In the genomic region with DNA sequence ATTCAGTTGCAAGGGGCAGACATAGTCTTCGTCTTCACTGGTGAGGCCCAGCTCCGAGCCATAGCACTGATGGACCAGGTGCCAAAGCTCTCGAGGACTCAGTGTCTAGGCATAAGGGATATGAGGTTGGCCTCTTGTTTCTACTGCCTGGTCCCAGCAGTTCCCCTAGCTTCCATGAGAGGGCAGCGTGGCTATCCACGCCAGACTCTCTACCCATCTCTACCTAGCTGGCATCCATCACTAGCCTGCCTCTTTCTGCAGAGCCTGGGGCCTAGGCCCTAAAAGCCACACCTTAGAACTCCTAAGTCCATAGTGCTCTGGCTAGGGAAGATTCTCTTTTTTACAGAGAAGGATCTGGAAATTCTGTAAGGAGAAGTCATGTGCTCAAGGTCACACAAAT, we compare ENCODE assay signal across 9 mouse cellular contexts. TPM values are rescaled to one million over a fixed set of nuclear protein-coding genes. Genes with fewer than 3 reads are reported as not detected.
A peak's percentile ranks its signal among the peaks of the same experiment; 100 is the strongest.
DNase-seq lines count a peak whose midpoint lies in the region; ATAC-seq and TF ChIP-seq lines count a peak whose summit lies in the region.
"Had no signal": no experiment of that assay in that cellular context is flagged by ENCODE, and none has a peak within 500 bp of the region (broad histone marks: within the 10 kb centered on the region; RNA-seq: fewer than 3 reads in every experiment).

No protein-coding gene starts in this region.

- WGBS in embryonic facial prominence, embryonic 11.5 days = 67% methylated on average over 5 of the region's 5 CpGs
- 74% methylated on average over 5 of the region's 5 CpGs for WGBS in hindbrain, embryonic 15.5 days
- WGBS in liver, adult 2 months = 50% methylated on average over 5 of the region's 5 CpGs

- H3K9ac ChIP-seq in embryonic facial prominence, embryonic 11.5 days (replicated peaks; ENCODE audit: low read length) = no peak overlapping the region
- no peak overlapping the region for H3K9ac ChIP-seq in hindbrain, embryonic 15.5 days
- no peak overlapping the region for H3K9ac ChIP-seq in liver, adult 2 months (ENCODE audit: low read depth, low read length)
- H3K9ac ChIP-seq: limb, embryonic 13.5 days had no signal

- H3K27me3 ChIP-seq in embryonic facial prominence, embryonic 11.5 days (ENCODE audit: control insufficient read depth, insufficient read depth, low read length) = no peaks in the 10 kb centered on the region
- H3K27me3 ChIP-seq in hindbrain, embryonic 15.5 days = no peaks in the 10 kb centered on the region
- no peaks in the 10 kb centered on the region for H3K27me3 ChIP-seq in liver, adult 2 months (ENCODE audit: control insufficient read depth, insufficient read depth, low read length)
- H3K27me3 ChIP-seq: limb, embryonic 13.5 days had no signal

- no peaks in the 10 kb centered on the region for H3K9me3 ChIP-seq in embryonic facial prominence, embryonic 11.5 days (replicated peaks; ENCODE audit: control insufficient read depth, low read length)
- no peaks in the 10 kb centered on the region for H3K9me3 ChIP-seq in hindbrain, embryonic 15.5 days
- H3K9me3 ChIP-seq: limb, embryonic 13.5 days had no signal

- H3K79me2 ChIP-seq in liver, adult 2 months (ENCODE audit: control insufficient read depth, insufficient read depth, low read length) = no peaks in the 10 kb centered on the region

- no peaks in the 10 kb centered on the region for H3K4me1 ChIP-seq in embryonic facial prominence, embryonic 11.5 days (ENCODE audit: control insufficient read depth, insufficient read depth, low read length)
- H3K4me1 ChIP-seq in hindbrain, embryonic 15.5 days (replicated peaks) = no peaks in the 10 kb centered on the region
- no peaks in the 10 kb centered on the region for H3K4me1 ChIP-seq in liver, adult 2 months (ENCODE audit: control insufficient read depth, insufficient read depth, low read length)
- H3K4me1 ChIP-seq: limb, embryonic 13.5 days had no signal

- H3K36me3 ChIP-seq in embryonic facial prominence, embryonic 11.5 days (replicated peaks; ENCODE audit: control insufficient read depth, insufficient read depth, low read depth, low read length) = peaks cover 22% of the 10 kb centered on the region
- H3K36me3 ChIP-seq in hindbrain, embryonic 15.5 days = peaks cover 88% of the 10 kb centered on the region
- peaks cover 27% of the 10 kb centered on the region for H3K36me3 ChIP-seq in liver, adult 2 months (ENCODE audit: control insufficient read depth, insufficient read depth, low read length)

- peak; percentile 96 for TF ChIP-seq CTCF in liver, adult 2 months (IDR thresholded peaks at IDR 0.05; ENCODE audit: low read depth, low read length)

- H3K4me2 ChIP-seq in embryonic facial prominence, embryonic 11.5 days (ENCODE audit: low read depth, low read length) = no peak overlapping the region
- H3K4me2 ChIP-seq in hindbrain, embryonic 15.5 days = no peak overlapping the region
- H3K4me2 ChIP-seq: limb, embryonic 13.5 days had no signal

- DNase-seq in left cerebral cortex, adult 18-20 months (ENCODE audit: low spot score in 2 of 2) = peak; percentile 58 to 75
- no peak for DNase-seq in left cerebral cortex, adult 11 months (ENCODE audit: low spot score)
- DNase-seq in adrenal gland, adult 2 months = peak; percentile 75
- peak; percentile 58 for DNase-seq in embryonic facial prominence, embryonic 11.5 days (ENCODE audit: low spot score)
- DNase-seq in liver, adult 2 months (ENCODE audit: extremely low read depth, low read depth, low spot score) = peak; percentile 33
- peak; percentile 49 to 72 for DNase-seq in natural killer cell, adult 2 months (ENCODE audit: low spot score in 2 of 2)
- DNase-seq in thymus, postnatal 36 days = peak; percentile 76 to 78

- TF ChIP-seq POLR2A in liver, adult 2 months (IDR thresholded peaks at IDR 0.05; ENCODE audit: extremely low read depth, insufficient read depth, low read length) = no peak

- ATAC-seq in embryonic facial prominence, embryonic 11.5 days (replicated peaks; ENCODE audit: insufficient number of reproducible peaks, low FRiP score, low TSS enrichment, low read depth) = 0 out of 2 replicates have a peak, but pooled peaks have one; percentile 21
- peak; percentile 16; the same call in 1 of the 2 replicates for ATAC-seq in hindbrain, embryonic 15.5 days (ENCODE audit: low FRiP score, low read depth)

- no peak overlapping the region for H3K27ac ChIP-seq in embryonic facial prominence, embryonic 11.5 days (replicated peaks; ENCODE audit: low read depth, low read length)
- no peak overlapping the region for H3K27ac ChIP-seq in hindbrain, embryonic 15.5 days (replicated peaks)
- H3K27ac ChIP-seq in liver, adult 2 months (replicated peaks; ENCODE audit: insufficient read depth, low read depth, low read length) = no peak overlapping the region
- H3K27ac ChIP-seq: limb, embryonic 13.5 days had no signal

- H3K4me3 ChIP-seq in embryonic facial prominence, embryonic 11.5 days (ENCODE audit: low read depth, low read length) = no peak overlapping the region
- no peak overlapping the region for H3K4me3 ChIP-seq in hindbrain, embryonic 15.5 days
- H3K4me3 ChIP-seq in liver, adult 2 months (ENCODE audit: insufficient read depth, low read depth, low read length) = no peak overlapping the region
- H3K4me3 ChIP-seq: limb, embryonic 13.5 days had no signal

RNA-seq across cellular contexts. Expression of a gene that starts 13.0 kb away (rescaled TPM):
- total RNA-seq in left cerebral cortex, adult 18-20 months (2021) = 100 to 1,000 TPM; 805 to 862 TPM
- total RNA-seq in adrenal gland, adult 2 months (2021) = 10 to 100 TPM; 10.8 to 27.8 TPM
- 30.5 and 61.1 TPM in 2 replicates for polyA plus RNA-seq in adrenal gland, adult 2 months (2012; rRNA removed)
- 0.81 and 0.96 TPM in 2 replicates for polyA plus RNA-seq in embryonic facial prominence, embryonic 11.5 days (2014; fragmentation: Nextera tagmentation; extraction: Ambion mirVana)
- polyA plus RNA-seq in hindbrain, embryonic 15.5 days (2015; fragmentation: Nextera tagmentation; extraction: Ambion mirVana) = 16.5 and 18.7 TPM in 2 replicates
- total RNA-seq in liver, adult 2 months (2014; rRNA removed) = 2.4 and 3.5 TPM in 2 replicates
- 4.4 and 7.1 TPM in 2 replicates for polyA plus RNA-seq in liver, adult 2 months (2012; rRNA removed)

RNA-seq across cellular contexts. Expression of a gene that starts 15.9 kb away (rescaled TPM):
- total RNA-seq in left cerebral cortex, adult 18-20 months (2021) = 100 to 1,000 TPM; 105 to 106 TPM
- total RNA-seq in adrenal gland, adult 2 months (2021) = 10 to 100 TPM; 38.5 to 50.1 TPM
- polyA plus RNA-seq in adrenal gland, adult 2 months (2012; rRNA removed) = 208 and 246 TPM in 2 replicates
- 76.7 and 76.8 TPM in 2 replicates for polyA plus RNA-seq in embryonic facial prominence, embryonic 11.5 days (2014; fragmentation: Nextera tagmentation; extraction: Ambion mirVana)
- 212 and 233 TPM in 2 replicates for polyA plus RNA-seq in hindbrain, embryonic 15.5 days (2015; fragmentation: Nextera tagmentation; extraction: Ambion mirVana)
- total RNA-seq in liver, adult 2 months (2014; rRNA removed) = 5.1 and 6.6 TPM in 2 replicates
- polyA plus RNA-seq in liver, adult 2 months (2012; rRNA removed) = 17.0 and 33.0 TPM in 2 replicates

RNA-seq across cellular contexts. Expression of a gene that starts 24.7 kb away (rescaled TPM):
- total RNA-seq in left cerebral cortex, adult 18-20 months (2021) = 1 to 10 TPM; 4.6 to 4.8 TPM
- 1 to 10 TPM; 1.3 to 2.6 TPM for total RNA-seq in adrenal gland, adult 2 months (2021)
- 1.2 and 2.4 TPM in 2 replicates for polyA plus RNA-seq in adrenal gland, adult 2 months (2012; rRNA removed)
- polyA plus RNA-seq in embryonic facial prominence, embryonic 11.5 days (2014; fragmentation: Nextera tagmentation; extraction: Ambion mirVana) = 2.2 and 3.6 TPM in 2 replicates
- 0.51 and 0.56 TPM in 2 replicates for polyA plus RNA-seq in hindbrain, embryonic 15.5 days (2015; fragmentation: Nextera tagmentation; extraction: Ambion mirVana)
- 282 and 327 TPM in 2 replicates for total RNA-seq in liver, adult 2 months (2014; rRNA removed)
- 883 and 920 TPM in 2 replicates for polyA plus RNA-seq in liver, adult 2 months (2012; rRNA removed)

Comparison
In these comparisons a context has a peak if more than half of its experiments do, and no peak if none do; other contexts are left out.
1. RNA of a gene that starts 24.7 kb away (polyA plus RNA-seq): 883 to 920 TPM in liver, adult 2 months; 1.2 to 2.4 TPM in adrenal gland, adult 2 months, 2.2 to 3.6 TPM in embryonic facial prominence, embryonic 11.5 days and 0.51 to 0.56 TPM in hindbrain, embryonic 15.5 days; every median in the first group is over 100 times any median in the second.